Mouse (Mus musculus): ENCODE results near the gene Sox5.

The Sox5 gene

DNA sequence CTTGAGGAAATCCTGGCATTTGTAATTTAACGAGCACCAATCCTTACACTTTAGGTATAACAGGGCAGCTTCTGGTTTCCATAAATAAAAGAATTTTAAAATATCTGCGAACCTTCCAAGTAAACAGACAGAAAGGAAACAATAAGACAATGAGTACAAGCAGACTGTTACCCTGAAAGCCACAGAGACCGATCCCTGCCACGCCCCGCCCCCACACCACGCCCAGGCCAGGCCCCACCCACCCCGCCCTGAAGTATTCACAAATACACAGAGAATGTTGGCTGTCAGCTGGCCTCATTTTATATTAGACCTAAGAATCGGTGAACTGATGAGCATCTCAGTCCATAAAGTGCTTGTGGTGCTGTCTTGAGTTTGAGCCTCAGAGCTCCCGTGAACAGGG, 117.0 kb downstream of the Sox5 start:
- intact Hi-C loops (cut with DNase I) = no loop called here

GRCm38 (mm10) chr6:144663516-144664074, 118.2 kb downstream of the Sox5 start:
- intact Hi-C loops (cut with DNase I) = no loop called here

GRCm38 (mm10) chr6:144659115-144660108, 122.4 kb downstream of the Sox5 start:
- intact Hi-C loops (cut with DNase I) = no loop called here

DNA sequence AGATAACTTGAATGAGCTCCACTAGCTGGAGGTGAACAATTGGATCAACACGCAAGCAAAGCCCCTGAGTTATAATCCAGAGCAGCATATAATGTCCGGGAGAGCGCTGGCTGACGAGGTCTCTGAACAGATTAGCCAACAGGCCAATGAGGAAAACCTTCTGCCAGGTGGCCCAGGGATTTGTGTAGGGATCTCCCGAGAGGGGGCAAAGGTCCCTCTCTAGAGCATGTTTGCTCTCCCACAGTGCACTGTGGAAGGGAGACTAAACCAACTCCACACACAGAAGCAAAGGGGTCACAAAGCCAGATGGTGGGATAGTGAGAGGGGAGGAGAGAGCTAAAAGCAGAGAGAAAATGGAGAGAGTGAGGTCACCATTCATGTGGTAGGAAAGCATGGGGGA, 128.9 kb downstream of the Sox5 start:
- intact Hi-C loops (cut with DNase I) = no loop called here

- intact Hi-C loops (cut with DNase I) = loop anchor here (5.0 to 10.0 kb wide), 2 partner anchors 58 to 136 kb away; partner anchors contain the start of gene Sox5
Observed at GRCm38 (mm10) chr6:144648896-144649295, 132.9 kb downstream of the Sox5 start.

GRCm38 (mm10) chr6:144648124-144648591, 133.6 kb downstream of the Sox5 start:
- intact Hi-C loops (cut with DNase I) = loop anchor here (5.0 to 10.0 kb wide), 2 partner anchors 59 to 137 kb away; partner anchors contain the start of gene Sox5

DNA sequence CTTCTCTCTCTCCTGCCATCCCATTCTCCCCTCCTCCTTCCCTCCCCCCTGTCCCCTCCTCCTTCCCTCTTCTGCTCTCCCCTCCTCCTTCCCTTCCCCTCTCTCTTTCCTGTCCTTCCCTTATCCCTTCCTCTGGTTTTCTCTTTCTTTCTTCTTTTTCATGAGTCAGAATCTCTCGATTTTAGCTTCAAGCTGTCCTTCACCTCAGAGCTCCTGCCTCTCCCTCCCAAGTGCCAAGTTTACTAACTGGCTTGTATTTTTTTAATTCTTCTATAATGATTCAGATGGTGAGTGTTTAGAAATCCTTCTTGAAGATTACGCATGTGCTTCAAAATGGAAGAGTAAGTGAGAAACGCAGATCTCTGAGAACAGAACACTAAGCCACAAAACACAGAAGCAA, 135.4 kb downstream of the Sox5 start:
- intact Hi-C loops (cut with DNase I) = loop anchor here (5.0 to 10.0 kb wide), 2 partner anchors 61 to 138 kb away; partner anchors contain the start of gene Sox5

DNA sequence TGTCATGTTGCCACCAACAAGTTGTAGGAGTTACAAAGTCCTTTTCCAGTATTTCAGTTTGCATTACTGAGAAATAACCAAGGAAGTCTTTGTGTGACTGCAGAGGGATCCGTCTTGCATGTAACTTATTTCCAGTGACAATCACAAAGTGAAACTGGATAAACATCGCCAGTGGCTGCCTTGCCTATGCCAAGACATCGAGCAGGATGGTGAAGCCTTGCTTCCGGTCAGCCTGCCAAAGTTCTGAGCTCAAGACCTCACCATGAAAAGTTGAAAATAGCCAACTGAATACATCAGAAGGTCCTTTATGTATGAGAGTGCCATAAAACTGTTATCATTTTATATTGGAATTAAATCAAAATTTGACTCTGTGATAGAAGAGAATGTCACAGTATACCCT, 136.0 kb downstream of the Sox5 start:
- intact Hi-C loops (cut with DNase I) = loop anchor here (5.0 to 10.0 kb wide), 2 partner anchors 62 to 139 kb away; partner anchors contain the start of gene Sox5

GRCm38 (mm10) chr6:144644711-144645110, 137.1 kb downstream of the Sox5 start:
- intact Hi-C loops (cut with DNase I) = loop anchor here (5.0 to 10.0 kb wide), 3 partner anchors 63 to 173 kb away; partner anchors contain the start of gene Sox5

- intact Hi-C loops (cut with DNase I) = loop anchor here (5.0 to 10.0 kb wide), 2 partner anchors 141 to 174 kb away; partner anchors contain the start of gene Sox5
Observed at GRCm38 (mm10) chr6:144643601-144644000, 138.2 kb downstream of the Sox5 start.

GRCm38 (mm10) chr6:144641888-144642287, 139.9 kb downstream of the Sox5 start:
- intact Hi-C loops (cut with DNase I) = loop anchor here (5.0 to 10.0 kb wide), 2 partner anchors 143 to 175 kb away; partner anchors contain the start of gene Sox5

DNA sequence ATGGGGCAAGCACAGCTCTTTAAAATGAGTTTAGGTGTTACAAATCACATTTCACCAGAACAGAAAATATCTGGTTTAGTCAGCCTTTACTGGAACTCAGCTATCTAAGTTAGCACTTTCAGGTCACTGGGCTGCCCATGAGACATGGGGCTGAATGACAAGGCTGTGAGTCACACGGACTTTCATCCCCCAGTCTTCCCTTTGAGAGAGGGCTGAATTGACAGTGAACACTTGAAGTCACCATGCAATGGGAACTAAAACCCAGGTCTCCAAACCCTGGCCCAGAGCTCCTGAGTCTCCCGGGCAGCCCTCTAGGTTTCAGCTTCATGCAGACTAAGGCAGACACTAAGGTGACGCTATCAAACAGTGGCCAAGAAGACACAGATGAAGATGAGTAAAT, 141.2 kb downstream of the Sox5 start:
- intact Hi-C loops (cut with DNase I) = loop anchor here (5.0 to 10.0 kb wide), 2 partner anchors 144 to 177 kb away; partner anchors contain the start of gene Sox5

- intact Hi-C loops (cut with DNase I) = no loop called here
Observed at GRCm38 (mm10) chr6:144638547-144638946, 143.2 kb downstream of the Sox5 start.

DNA sequence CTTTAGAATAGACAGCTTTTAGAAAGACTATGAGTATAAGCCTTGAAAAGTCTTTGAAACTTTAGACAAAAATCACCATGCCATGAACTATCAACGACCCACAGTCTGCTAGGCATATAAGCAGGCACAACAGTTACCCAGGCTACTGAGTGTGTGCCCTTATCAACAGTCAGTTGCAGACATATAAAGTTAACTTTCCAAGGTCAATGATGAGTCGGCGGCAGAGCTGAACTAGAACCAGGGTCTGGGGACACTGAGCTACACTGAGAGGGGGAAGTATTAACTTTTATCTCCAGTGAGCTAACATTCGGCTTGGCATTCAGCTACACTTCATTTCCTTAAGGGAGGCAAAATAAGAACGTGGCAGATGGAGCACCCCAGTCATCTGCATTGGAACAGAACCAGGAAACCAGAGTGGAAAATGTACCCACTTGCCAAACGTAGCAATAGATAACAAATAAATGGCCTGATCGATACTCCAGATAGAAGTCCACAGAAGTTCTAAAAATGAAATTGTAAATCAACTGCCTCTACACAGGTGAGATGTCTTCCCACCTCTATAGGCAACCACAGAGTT, 154.2 kb downstream of the Sox5 start:
- intact Hi-C loops (cut with DNase I) = no loop called here

DNA sequence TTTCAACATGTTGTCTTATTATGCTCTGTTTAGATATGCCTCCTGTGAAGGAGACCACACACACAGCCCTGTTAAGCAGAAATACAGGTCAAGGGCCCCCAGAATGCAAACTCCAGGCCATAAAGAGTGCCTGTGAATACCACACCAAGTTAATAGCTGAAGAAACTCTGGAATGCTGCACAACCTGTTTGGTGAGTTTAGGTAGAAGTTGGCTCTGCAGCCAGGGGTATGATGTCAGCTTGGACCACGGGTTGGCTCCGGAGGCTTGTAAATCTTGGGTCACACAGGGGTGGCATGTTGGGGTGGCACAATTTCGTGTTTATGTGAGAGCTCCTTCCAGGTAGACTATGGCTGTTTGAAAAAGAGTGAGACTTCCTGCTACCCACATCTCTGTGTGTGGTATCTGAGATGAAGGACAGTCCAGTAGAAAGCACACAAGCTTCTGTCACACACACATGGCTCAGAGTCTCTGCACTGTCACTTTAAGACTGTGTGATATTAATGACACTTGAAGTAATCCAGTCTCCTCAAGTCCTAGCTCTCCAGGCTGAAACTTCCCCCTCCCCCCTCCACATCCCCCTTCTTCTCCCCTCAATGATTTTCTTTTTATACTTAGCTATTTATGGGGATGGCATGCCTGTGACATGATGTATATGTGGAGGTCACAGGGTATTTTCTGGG, 160.5 kb downstream of the Sox5 start:
- intact Hi-C loops (cut with DNase I) = no loop called here

- intact Hi-C loops (cut with DNase I) = no loop called here
Observed at GRCm38 (mm10) chr6:144611383-144611791, 170.4 kb downstream of the Sox5 start.

- intact Hi-C loops (cut with DNase I) = no loop called here
Observed at GRCm38 (mm10) chr6:144610878-144611277, 170.9 kb downstream of the Sox5 start.

DNA sequence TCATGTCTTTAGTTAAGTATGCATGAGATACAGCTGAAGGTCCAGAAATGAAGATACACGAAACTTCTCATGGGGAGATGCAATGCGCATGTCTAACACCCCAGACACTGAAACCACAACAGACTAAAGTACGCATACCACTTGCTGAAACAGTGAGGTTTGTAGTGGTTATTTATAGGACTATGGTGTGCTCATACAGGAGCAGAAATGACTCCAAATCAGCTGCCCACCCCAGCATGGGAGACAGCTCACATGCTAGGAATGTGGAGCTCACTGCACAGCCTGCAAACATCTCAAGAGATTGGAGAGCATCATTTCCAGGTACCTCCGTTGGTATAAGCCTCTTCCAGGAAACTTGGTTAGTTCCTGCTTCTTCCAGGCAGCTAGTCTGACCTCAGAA, 178.9 kb downstream of the Sox5 start:
- intact Hi-C loops (cut with DNase I) = no loop called here

GRCm38 (mm10) chr6:144600351-144600750, 181.4 kb downstream of the Sox5 start:
- intact Hi-C loops (cut with DNase I) = no loop called here

- intact Hi-C loops (cut with DNase I) = no loop called here
Observed at GRCm38 (mm10) chr6:144598324-144598973, 183.3 kb downstream of the Sox5 start.
